Mouse (Mus musculus): Measurements from ENCODE around the gene Cars2. TPM values are rescaled to one million over a fixed set of nuclear protein-coding genes. Genes with fewer than 3 reads are reported as not detected.

Cars2 gene
- polyA plus RNA-seq, 1 experiment from 2014 or later = 23.8 TPM

DNA sequence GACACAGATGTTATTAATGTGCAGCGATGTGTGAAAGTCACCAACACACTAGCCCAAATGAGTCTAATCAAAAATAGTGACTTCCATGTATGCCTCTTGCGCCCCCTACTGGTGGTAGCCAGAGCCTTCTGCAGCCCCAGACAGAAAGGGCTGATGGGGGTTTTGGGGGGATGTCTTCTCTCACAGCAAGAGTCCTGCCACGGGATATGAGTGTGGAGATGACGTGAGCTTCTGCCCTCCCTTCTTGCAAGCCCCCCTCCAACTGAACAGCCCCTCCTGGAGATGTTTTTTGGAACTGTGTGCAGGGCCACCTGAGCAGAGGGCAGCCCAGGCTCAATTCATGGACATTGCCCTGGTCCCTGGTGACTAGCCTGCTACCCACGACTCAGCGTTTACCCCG, 64.4 kb downstream of the Cars2 start:
- peak; percentile 41; the same call in 1 of the 2 replicates for ATAC-seq (ENCODE audit: low FRiP score, low TSS enrichment)
- Histone ChIP-seq H3K9ac (ENCODE audit: low read depth, low read length) (no peak overlapping the region), H3K4me2 (replicated peaks; ENCODE audit: low read depth, low read length) (no peak overlapping the region), H3K27ac (ENCODE audit: low read depth, low read length) (no peak overlapping the region), H3K27me3 (ENCODE audit: control insufficient read depth, insufficient read depth, low read length) (no peaks in the 10 kb centered on the region), H3K9me3 (ENCODE audit: control insufficient read depth, low read length) (no peaks in the 10 kb centered on the region), H3K4me3 (ENCODE audit: low read length) (no peak overlapping the region), H3K4me1 (ENCODE audit: control insufficient read depth, insufficient read depth, low read length) (no peaks in the 10 kb centered on the region), H3K36me3 (ENCODE audit: control insufficient read depth, insufficient read depth, low read length) (no peaks in the 10 kb centered on the region)
- WGBS = 26% methylated on average over 7 of the region's 7 CpGs

DNA sequence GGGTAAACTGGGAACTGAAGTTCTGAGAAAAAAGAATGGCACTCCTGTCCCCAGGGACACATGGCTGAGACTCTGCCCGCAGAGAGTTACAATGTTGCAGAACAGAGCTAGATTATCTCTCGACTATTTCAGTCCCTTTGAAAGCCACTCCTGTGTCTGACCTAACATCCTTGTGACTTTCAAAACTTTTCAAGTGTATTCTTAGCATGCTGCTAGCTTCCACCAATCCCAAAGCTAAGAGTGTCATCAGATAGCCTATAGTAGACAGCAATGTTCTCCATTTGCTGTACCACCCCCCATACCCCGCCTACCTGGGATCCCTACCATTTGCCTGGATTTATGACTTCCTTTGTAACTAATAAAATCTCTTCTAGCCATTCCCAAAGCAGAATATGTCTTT, 68.0 kb downstream of the Cars2 start:
- Histone ChIP-seq H3K36me3 (ENCODE audit: control insufficient read depth, insufficient read depth, low read length) (no peaks in the 10 kb centered on the region), H3K4me2 (replicated peaks; ENCODE audit: low read depth, low read length) (no peak overlapping the region), H3K27me3 (ENCODE audit: control insufficient read depth, insufficient read depth, low read length) (peaks cover 5% of the 10 kb centered on the region; the same call in 1 of the 2 replicates), H3K9me3 (ENCODE audit: control insufficient read depth, low read length) (no peaks in the 10 kb centered on the region), H3K9ac (ENCODE audit: low read depth, low read length) (no peak overlapping the region), H3K27ac (ENCODE audit: low read depth, low read length) (no peak overlapping the region), H3K4me3 (ENCODE audit: low read length) (no peak overlapping the region), H3K4me1 (ENCODE audit: control insufficient read depth, insufficient read depth, low read length) (0 out of 2 replicates have a peak, but pooled peaks cover 11% of the 10 kb centered on the region)
- no peak for ATAC-seq (ENCODE audit: low FRiP score, low TSS enrichment)
- WGBS = 50% methylated on average over 3 of the region's 3 CpGs

DNA sequence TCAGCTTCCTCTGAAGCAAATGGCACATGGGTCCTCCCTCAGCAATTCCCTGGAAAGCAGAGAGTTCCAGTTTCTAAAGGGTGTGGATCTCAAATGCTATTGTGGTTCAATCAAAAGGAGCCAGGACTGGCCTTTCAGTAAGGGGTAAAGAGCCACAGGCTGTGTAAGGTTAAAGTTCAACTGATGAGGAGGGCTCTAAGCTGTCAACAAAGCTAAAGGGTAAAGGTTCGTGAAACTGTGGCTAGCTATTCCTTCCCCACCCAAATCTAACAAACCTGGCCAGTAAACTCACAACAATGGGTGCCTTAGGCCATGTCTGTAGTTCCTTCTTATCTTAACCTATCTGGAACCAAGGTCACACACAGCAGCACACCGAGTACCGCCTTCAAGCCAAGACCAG, 68.7 kb downstream of the Cars2 start:
- H3K9me3 ChIP-seq (ENCODE audit: control insufficient read depth, low read length) = no peaks in the 10 kb centered on the region
- no peak for ATAC-seq (ENCODE audit: low FRiP score, low TSS enrichment)
- 64% methylated on average over 3 of the region's 3 CpGs for WGBS
- H3K4me2 ChIP-seq (replicated peaks; ENCODE audit: low read depth, low read length) = no peak overlapping the region
- no peaks in the 10 kb centered on the region for H3K36me3 ChIP-seq (ENCODE audit: control insufficient read depth, insufficient read depth, low read length)
- H3K4me3 ChIP-seq (ENCODE audit: low read length) = no peak overlapping the region
- no peak overlapping the region for H3K9ac ChIP-seq (ENCODE audit: low read depth, low read length)
- H3K27ac ChIP-seq (ENCODE audit: low read depth, low read length) = no peak overlapping the region
- H3K27me3 ChIP-seq (ENCODE audit: control insufficient read depth, insufficient read depth, low read length) = peaks cover 5% of the 10 kb centered on the region; the same call in 1 of the 2 replicates
- H3K4me1 ChIP-seq (ENCODE audit: control insufficient read depth, insufficient read depth, low read length) = 0 out of 2 replicates have a peak, but pooled peaks cover 14% of the 10 kb centered on the region

DNA sequence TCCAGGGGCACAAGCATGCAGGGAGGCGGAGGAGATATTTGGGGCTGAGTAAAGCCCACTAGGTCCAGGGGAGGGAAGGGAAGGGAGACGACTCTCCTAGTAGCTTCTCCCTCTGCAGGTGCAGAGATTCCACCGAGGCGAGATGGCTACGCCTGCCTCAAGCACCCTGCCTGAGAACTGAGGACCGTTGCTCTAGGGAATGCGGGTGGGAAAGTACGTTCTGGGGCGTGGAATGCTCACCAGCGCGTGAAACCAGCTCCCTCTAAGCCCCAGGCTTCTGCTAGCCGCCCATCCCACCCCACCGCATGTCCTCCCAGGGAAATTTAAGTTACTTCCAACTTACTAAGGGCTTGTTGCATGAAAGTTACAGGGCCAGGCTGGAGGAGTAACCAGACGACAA, 71.0 kb downstream of the Cars2 start:
- Histone ChIP-seq H3K9ac (ENCODE audit: low read depth, low read length) (no peak overlapping the region; the same call in 1 of the 2 replicates), H3K27me3 (ENCODE audit: control insufficient read depth, insufficient read depth, low read length) (peaks cover 8% of the 10 kb centered on the region; the same call in 1 of the 2 replicates), H3K9me3 (ENCODE audit: control insufficient read depth, low read length) (no peaks in the 10 kb centered on the region), H3K36me3 (ENCODE audit: control insufficient read depth, insufficient read depth, low read length) (no peaks in the 10 kb centered on the region), H3K27ac (ENCODE audit: low read depth, low read length) (no peak overlapping the region), H3K4me2 (replicated peaks; ENCODE audit: low read depth, low read length) (peak overlapping the region; percentile 99), H3K4me1 (ENCODE audit: control insufficient read depth, insufficient read depth, low read length) (peaks cover 20% of the 10 kb centered on the region; the same call in 1 of the 2 replicates), H3K4me3 (ENCODE audit: low read length) (peak overlapping the region; percentile 68)
- ATAC-seq (ENCODE audit: low FRiP score, low TSS enrichment) = no peak
- 7% methylated on average over 14 of the region's 14 CpGs for WGBS

DNA sequence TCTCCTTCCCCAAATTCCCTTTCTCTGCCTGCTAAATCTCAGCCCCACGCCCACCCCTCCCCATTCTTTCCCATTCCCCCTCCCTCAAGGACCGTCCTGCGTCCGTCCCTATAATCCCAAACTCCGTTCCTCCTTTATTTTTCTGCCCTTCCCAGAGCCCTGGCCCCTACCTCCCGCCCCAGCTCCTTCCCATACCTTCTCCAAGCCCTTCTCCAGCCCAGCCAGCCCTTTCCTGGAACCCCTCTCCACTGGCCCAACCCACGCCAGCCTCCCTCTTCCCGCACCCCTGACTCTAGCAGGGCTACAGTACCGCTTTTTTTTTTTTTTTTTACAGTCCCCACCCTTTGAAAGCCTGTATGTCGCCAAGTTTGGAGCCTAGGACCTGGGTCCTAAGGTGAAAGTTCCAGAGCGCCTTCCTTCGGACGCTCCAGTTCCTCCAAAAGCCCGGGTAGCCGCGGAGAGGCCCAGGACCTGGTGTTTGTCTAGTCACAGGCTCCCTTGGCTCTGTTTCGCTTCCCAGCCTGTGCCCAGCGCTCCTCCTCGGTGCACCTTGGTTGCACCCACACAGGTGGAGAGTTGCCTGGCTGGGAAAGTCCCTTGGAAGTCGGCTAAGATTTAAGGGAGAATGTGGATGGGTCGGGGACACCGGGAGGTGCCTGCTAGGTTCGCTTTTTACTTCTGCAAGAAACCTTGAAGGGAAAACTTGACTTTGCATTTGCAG, 71.6 kb downstream of the Cars2 start:
- Histone ChIP-seq H3K27me3 (ENCODE audit: control insufficient read depth, insufficient read depth, low read length) (peaks cover 8% of the 10 kb centered on the region; the same call in 1 of the 2 replicates), H3K36me3 (ENCODE audit: control insufficient read depth, insufficient read depth, low read length) (no peaks in the 10 kb centered on the region), H3K9me3 (ENCODE audit: control insufficient read depth, low read length) (no peaks in the 10 kb centered on the region), H3K4me1 (ENCODE audit: control insufficient read depth, insufficient read depth, low read length) (peaks cover 24% of the 10 kb centered on the region; the same call in 1 of the 2 replicates), H3K9ac (ENCODE audit: low read depth, low read length) (peak overlapping the region; percentile 23), H3K4me3 (ENCODE audit: low read length) (peak overlapping the region; percentile 68), H3K27ac (ENCODE audit: low read depth, low read length) (peak overlapping the region; percentile 44; the same call in 1 of the 2 replicates), H3K4me2 (replicated peaks; ENCODE audit: low read depth, low read length) (peak overlapping the region; percentile 99)
- WGBS = 2% methylated on average over 22 of the region's 23 CpGs
- ATAC-seq (ENCODE audit: low FRiP score, low TSS enrichment) = peak; percentile 5; the same call in 1 of the 2 replicates

DNA sequence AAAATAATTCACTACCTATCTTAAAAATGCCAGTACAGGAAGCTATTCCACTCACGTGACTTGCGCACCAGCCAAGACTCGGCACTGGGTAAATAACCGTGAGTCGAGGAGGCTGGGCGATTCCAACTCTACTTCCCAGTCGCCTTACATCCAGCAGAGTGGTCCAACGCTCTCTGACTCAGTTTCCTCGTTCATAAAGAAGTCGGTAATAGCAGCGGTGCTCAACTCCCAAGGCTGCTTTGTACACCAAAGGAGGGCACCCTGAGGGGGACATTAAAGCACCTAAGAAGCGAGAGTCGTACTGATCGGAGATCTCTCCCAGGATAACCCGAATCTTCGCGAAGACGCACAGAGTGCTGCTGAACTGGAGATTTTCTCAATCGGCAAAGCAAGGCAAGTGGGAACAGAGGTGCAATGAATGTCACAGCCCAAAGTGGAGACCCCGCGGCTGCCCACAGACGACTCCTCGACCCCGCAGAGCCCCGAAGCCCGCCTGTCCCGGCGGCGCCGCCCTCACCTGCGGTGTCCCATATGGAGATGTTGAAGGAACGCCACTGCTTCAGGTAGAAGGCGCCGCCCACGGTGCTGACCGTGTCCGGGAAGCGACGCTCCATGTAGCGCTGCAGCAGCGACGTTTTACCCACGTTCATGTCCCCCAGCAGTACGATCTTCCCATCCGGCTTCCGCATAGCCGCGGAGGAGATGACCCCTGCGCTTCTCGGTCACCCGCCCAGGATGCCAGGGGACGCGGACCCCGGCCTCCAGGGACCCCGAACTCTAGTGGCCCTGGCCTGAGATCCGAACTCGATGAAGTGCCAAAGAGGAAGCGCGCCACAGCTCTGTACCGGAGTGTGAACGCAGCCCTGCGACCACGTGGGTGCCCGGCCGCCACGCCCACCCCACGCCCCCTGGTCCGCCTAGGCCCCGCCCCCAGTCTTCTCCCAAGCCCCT, 72.5 kb downstream of the Cars2 start, which contains the start of gene Rab20:
TSS of gene Rab20 (minus strand) at position 900 of the 951 bp plus-strand sequence.
- H3K9me3 ChIP-seq (ENCODE audit: control insufficient read depth, low read length) = no peaks in the 10 kb centered on the region
- peak within 1 kb of the TSS; percentile 62 for H3K9ac ChIP-seq (ENCODE audit: low read depth, low read length)
- H3K4me2 ChIP-seq (replicated peaks; ENCODE audit: low read depth, low read length) = peak within 1 kb of the TSS; percentile 99
- ATAC-seq (ENCODE audit: low FRiP score, low TSS enrichment) = peak; percentile 74
- H3K36me3 ChIP-seq (ENCODE audit: control insufficient read depth, insufficient read depth, low read length) = no peaks in the 10 kb centered on the region
- peaks cover 8% of the 10 kb centered on the region; the same call in 1 of the 2 replicates for H3K27me3 ChIP-seq (ENCODE audit: control insufficient read depth, insufficient read depth, low read length)
- H3K4me1 ChIP-seq (ENCODE audit: control insufficient read depth, insufficient read depth, low read length) = peaks cover 32% of the 10 kb centered on the region
- WGBS = under 1% methylated on average over 66 of the region's 69 CpGs
- H3K27ac ChIP-seq (ENCODE audit: low read depth, low read length) = peak within 1 kb of the TSS; percentile 44; the same call in 1 of the 2 replicates
- H3K4me3 ChIP-seq (ENCODE audit: low read length) = peak within 1 kb of the TSS; percentile 68

DNA sequence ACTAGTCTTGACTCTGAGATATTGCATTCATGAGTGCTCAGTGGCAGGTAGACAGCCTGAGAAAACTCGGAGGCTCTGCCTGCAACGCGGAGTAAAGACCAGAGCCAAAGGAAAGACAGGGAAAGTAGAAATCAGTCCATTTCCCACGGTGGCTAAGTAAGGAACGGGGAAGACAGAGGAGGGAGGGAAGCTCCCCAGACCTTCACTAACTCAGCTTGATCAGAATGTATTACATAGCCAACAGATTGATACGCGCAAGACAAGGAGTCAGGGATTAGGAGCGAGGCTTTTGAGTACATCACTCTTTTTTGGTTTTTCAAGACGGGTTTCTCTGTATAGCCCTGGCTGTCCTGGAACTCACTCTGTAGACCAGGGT, 73.4 kb downstream of the Cars2 start:
- no peak for ATAC-seq (ENCODE audit: low FRiP score, low TSS enrichment)
- Histone ChIP-seq H3K4me3 (ENCODE audit: low read length) (peak overlapping the region; percentile 68), H3K36me3 (ENCODE audit: control insufficient read depth, insufficient read depth, low read length) (no peaks in the 10 kb centered on the region), H3K27ac (ENCODE audit: low read depth, low read length) (peak overlapping the region; percentile 69; the same call in 1 of the 2 replicates), H3K4me1 (ENCODE audit: control insufficient read depth, insufficient read depth, low read length) (peaks cover 41% of the 10 kb centered on the region), H3K4me2 (replicated peaks; ENCODE audit: low read depth, low read length) (peak overlapping the region; percentile 99), H3K9ac (ENCODE audit: low read depth, low read length) (peak overlapping the region; percentile 51), H3K27me3 (ENCODE audit: control insufficient read depth, insufficient read depth, low read length) (peaks cover 8% of the 10 kb centered on the region; the same call in 1 of the 2 replicates), H3K9me3 (ENCODE audit: control insufficient read depth, low read length) (no peaks in the 10 kb centered on the region)
- WGBS = 5% methylated on average over 9 of the region's 9 CpGs

- Histone ChIP-seq H3K36me3 (ENCODE audit: control insufficient read depth, insufficient read depth, low read length) (no peaks in the 10 kb centered on the region), H3K9me3 (ENCODE audit: control insufficient read depth, low read length) (no peaks in the 10 kb centered on the region), H3K4me1 (ENCODE audit: control insufficient read depth, insufficient read depth, low read length) (peaks cover 41% of the 10 kb centered on the region), H3K27me3 (ENCODE audit: control insufficient read depth, insufficient read depth, low read length) (peaks cover 8% of the 10 kb centered on the region; the same call in 1 of the 2 replicates), H3K4me3 (ENCODE audit: low read length) (peak overlapping the region; percentile 68), H3K27ac (ENCODE audit: low read depth, low read length) (peak overlapping the region; percentile 69; the same call in 1 of the 2 replicates), H3K9ac (ENCODE audit: low read depth, low read length) (peak overlapping the region; percentile 51), H3K4me2 (replicated peaks; ENCODE audit: low read depth, low read length) (peak overlapping the region; percentile 99)
- ATAC-seq (ENCODE audit: low FRiP score, low TSS enrichment) = no peak
- WGBS = 6% methylated on average over 24 of the region's 24 CpGs
Measured at GRCm38 (mm10) chr8:11476338-11477177, 74.0 kb downstream of the Cars2 start.

Data from kidney, embryonic 14.5 days (tissue).